In genomic region chr8:78561620-78562019, GRCm38 (mm10) we compare ENCODE assay signal across 14 mouse cellular contexts. TPM values are rescaled to one million over a fixed set of nuclear protein-coding genes. Genes with fewer than 3 reads are reported as not detected.
DNase-seq lines count a peak whose midpoint lies in the region; ATAC-seq and TF ChIP-seq lines count a peak whose summit lies in the region.
"Had no signal": no experiment of that assay in that cellular context is flagged by ENCODE, and none has a peak within 500 bp of the region (broad histone marks: within the 10 kb centered on the region; RNA-seq: fewer than 3 reads in every experiment).

No protein-coding gene starts in this region.

- H3K9ac ChIP-seq in liver, postnatal 0 days (replicated peaks): no peak overlapping the region
- H3K9ac ChIP-seq in liver, embryonic 11.5 days (ENCODE audit: low read depth, low read length): no peak overlapping the region
- H3K9ac ChIP-seq: limb, embryonic 15.5 days had no signal

- ATAC-seq in CD4-positive, CD25-positive, alpha-beta regulatory T cell, adult 4 months: no peak
- no peak for ATAC-seq in liver, postnatal 0 days
- no peak for ATAC-seq in liver, embryonic 11.5 days (replicated peaks; ENCODE audit: low FRiP score)

- no peak overlapping the region for H3K27ac ChIP-seq in liver, postnatal 0 days (ENCODE audit: low read depth)
- no peak overlapping the region for H3K27ac ChIP-seq in liver, embryonic 11.5 days (ENCODE audit: low read depth, low read length)
- H3K27ac ChIP-seq in cortical plate, adult 2 months (ENCODE audit: insufficient read depth, low read length): no peak overlapping the region
- H3K27ac ChIP-seq: limb, embryonic 15.5 days had no signal

- no peaks in the 10 kb centered on the region for H3K4me1 ChIP-seq in liver, postnatal 0 days (ENCODE audit: insufficient read depth)
- no peaks in the 10 kb centered on the region for H3K4me1 ChIP-seq in liver, embryonic 11.5 days (replicated peaks; ENCODE audit: control insufficient read depth, insufficient read depth, low read length)
- H3K4me1 ChIP-seq in cortical plate, adult 2 months (ENCODE audit: control insufficient read depth, insufficient read depth, low read length): no peaks in the 10 kb centered on the region
- H3K4me1 ChIP-seq: limb, embryonic 15.5 days had no signal

- intact Hi-C loops in left cerebral cortex, postnatal 10 days (cut with DNase I): no loop called here

- peak; percentile 46 for DNase-seq in CD4-positive, CD25-positive, alpha-beta regulatory T cell, adult 2 months (ENCODE audit: low read depth, low spot score)
- DNase-seq in liver, postnatal 0 days: no peak
- no peak for DNase-seq in liver, embryonic 11.5 days (ENCODE audit: low spot score)
- DNase-seq in ES-CJ7 (ENCODE audit: low read depth, low spot score): peak; percentile 85
- no peak for DNase-seq in cerebellum, adult 9-10 months
- DNase-seq in left cerebral cortex, postnatal 10 days (ENCODE audit: extremely low spot score in 1 of 2, low spot score in 2 of 2): no peak
- DNase-seq: cerebellum, adult 2 months; heart, adult 18-20 months; heart, postnatal 4 days; kidney, adult 9 months had no signal

- H3K9me3 ChIP-seq in liver, postnatal 0 days (ENCODE audit: low read length): 0 out of 2 replicates have a peak, but pooled peaks cover 3% of the 10 kb centered on the region
- peaks cover 3% of the 10 kb centered on the region; the same call in 1 of the 2 replicates for H3K9me3 ChIP-seq in liver, embryonic 11.5 days (ENCODE audit: control insufficient read depth, low read length)

- H3K36me3 ChIP-seq in liver, postnatal 0 days (replicated peaks; ENCODE audit: insufficient read depth, low read length): peaks cover 5% of the 10 kb centered on the region
- H3K36me3 ChIP-seq in liver, embryonic 11.5 days (ENCODE audit: control insufficient read depth, insufficient read depth, low read length): no peaks in the 10 kb centered on the region

- peak; percentile 43 for TF ChIP-seq CTCF in liver, postnatal 0 days (IDR thresholded peaks at IDR 0.05; ENCODE audit: low read depth)
- TF ChIP-seq CTCF in cortical plate, adult 2 months (IDR thresholded peaks at IDR 0.05; ENCODE audit: extremely low read depth, insufficient read depth, low read length): 0 out of 2 replicates have a peak, but pooled peaks have one; percentile 16

- no peaks in the 10 kb centered on the region for H3K27me3 ChIP-seq in liver, postnatal 0 days (ENCODE audit: insufficient read depth, low read length)
- no peaks in the 10 kb centered on the region for H3K27me3 ChIP-seq in liver, embryonic 11.5 days (replicated peaks; ENCODE audit: control insufficient read depth, insufficient read depth, low read length)
- H3K27me3 ChIP-seq: limb, embryonic 15.5 days; megakaryocyte, embryonic 14.5 days had no signal

- H3K4me3 ChIP-seq in liver, postnatal 0 days (ENCODE audit: low read depth, low read length): no peak overlapping the region
- H3K4me3 ChIP-seq in liver, embryonic 11.5 days (ENCODE audit: low read depth, low read length): no peak overlapping the region
- no peak overlapping the region for H3K4me3 ChIP-seq in cortical plate, adult 2 months (ENCODE audit: insufficient read depth, low read length)
- H3K4me3 ChIP-seq: limb, embryonic 15.5 days; megakaryocyte, embryonic 14.5 days had no signal

- TF ChIP-seq EP300 in liver, postnatal 0 days (IDR thresholded peaks at IDR 0.05; ENCODE audit: low read depth): no peak

- no peak for TF ChIP-seq POLR2A in cortical plate, adult 2 months (IDR thresholded peaks at IDR 0.05; ENCODE audit: extremely low read depth, insufficient read depth, low read length)

- WGBS in liver, postnatal 0 days (ENCODE audit: insufficient replicate concordance): 89% methylated on average over 6 of the region's 6 CpGs
- WGBS in liver, embryonic 11.5 days: 88% methylated on average over 6 of the region's 6 CpGs

- H3K4me2 ChIP-seq in liver, postnatal 0 days (ENCODE audit: low read depth, low read length): no peak overlapping the region
- no peak overlapping the region for H3K4me2 ChIP-seq in liver, embryonic 11.5 days
- H3K4me2 ChIP-seq: limb, embryonic 15.5 days had no signal

RNA-seq across cellular contexts. Expression of gene Slc10a7, which starts 52.5 kb away (rescaled TPM):
- 10 to 100 TPM; 13.3 to 18.2 TPM for polyA plus RNA-seq in CD4-positive, CD25-positive, alpha-beta regulatory T cell, adult 4 months (2017; shearing (Covaris generic))
- 3.6 and 4.1 TPM in 2 replicates for polyA plus RNA-seq in liver, postnatal 0 days (2015; fragmentation: Nextera tagmentation; extraction: Ambion mirVana)
- 9.9 and 10.6 TPM in 2 replicates for polyA plus RNA-seq in liver, embryonic 11.5 days (2014; fragmentation: Nextera tagmentation; extraction: Ambion mirVana)
- 4.1 and 4.8 TPM in 2 replicates for polyA plus RNA-seq in cortical plate, adult 2 months (2012; rRNA removed)
- 1 to 10 TPM; 5.6 to 6.8 TPM for total RNA-seq in left cerebral cortex, postnatal 10 days (2021)

RNA-seq across cellular contexts. Expression of gene Rbmxl1, which starts 52.9 kb away (rescaled TPM):
- polyA plus RNA-seq in CD4-positive, CD25-positive, alpha-beta regulatory T cell, adult 4 months (2017; shearing (Covaris generic)): 10 to 100 TPM; 93.7 to 95.4 TPM
- 47.4 and 51.2 TPM in 2 replicates for polyA plus RNA-seq in liver, postnatal 0 days (2015; fragmentation: Nextera tagmentation; extraction: Ambion mirVana)
- 274 and 287 TPM in 2 replicates for polyA plus RNA-seq in liver, embryonic 11.5 days (2014; fragmentation: Nextera tagmentation; extraction: Ambion mirVana)
- polyA plus RNA-seq in cortical plate, adult 2 months (2012; rRNA removed): 50.8 and 53.2 TPM in 2 replicates
- total RNA-seq in left cerebral cortex, postnatal 10 days (2021): 10 to 100 TPM; 67.3 to 72.1 TPM

Comparison
In these comparisons a context has a peak if more than half of its experiments do, and no peak if none do; other contexts are left out.
1. DNase-seq: peak in CD4-positive, CD25-positive, alpha-beta regulatory T cell, adult 2 months (single experiment) and ES-CJ7 (single experiment); none in liver, postnatal 0 days (single experiment), liver, embryonic 11.5 days (single experiment), cerebellum, adult 9-10 months (single experiment) and left cerebral cortex, postnatal 10 days (0 of 2).